Mouse (Mus musculus): ENCODE measurements around the gene Amer1.

Gene Amer1

GRCm38 (mm10) chrX:95444776-95445111 lies at the start of gene Amer1:
Gene Amer1 (minus strand): TSS chrX:95444872.
- DNase-seq = peak; percentile 94 to 95

DNA sequence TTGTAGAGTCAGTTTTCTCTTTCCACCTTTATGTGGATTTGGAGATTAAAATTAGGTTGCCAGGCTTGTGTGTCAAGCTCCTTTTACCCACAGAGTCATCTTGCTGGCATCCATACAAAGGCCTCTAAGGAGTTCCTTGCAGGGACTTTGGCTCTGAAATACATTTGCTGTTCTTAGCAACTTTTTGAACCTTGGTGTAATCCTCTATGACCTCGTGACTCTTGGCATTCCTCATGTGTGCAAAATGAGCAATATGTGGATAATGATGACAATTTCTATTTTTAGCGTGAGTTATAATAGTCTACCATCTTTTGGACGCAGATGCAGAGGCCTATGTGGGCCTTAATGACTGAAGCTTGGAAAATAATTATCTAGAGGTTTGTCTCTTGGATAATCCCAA lies 12.5 kb upstream of the Amer1 start:
- DNase-seq = peak; percentile 10 to 18

GRCm38 (mm10) chrX:95445866-95446265 lies 1.2 kb upstream of the Amer1 start:
- peak; percentile 75 to 79 for DNase-seq

- peak in 1 of 2 experiments; percentile 63 for DNase-seq
Observed at GRCm38 (mm10) chrX:95445141-95445540, 469 bp upstream of the Amer1 start.

DNA sequence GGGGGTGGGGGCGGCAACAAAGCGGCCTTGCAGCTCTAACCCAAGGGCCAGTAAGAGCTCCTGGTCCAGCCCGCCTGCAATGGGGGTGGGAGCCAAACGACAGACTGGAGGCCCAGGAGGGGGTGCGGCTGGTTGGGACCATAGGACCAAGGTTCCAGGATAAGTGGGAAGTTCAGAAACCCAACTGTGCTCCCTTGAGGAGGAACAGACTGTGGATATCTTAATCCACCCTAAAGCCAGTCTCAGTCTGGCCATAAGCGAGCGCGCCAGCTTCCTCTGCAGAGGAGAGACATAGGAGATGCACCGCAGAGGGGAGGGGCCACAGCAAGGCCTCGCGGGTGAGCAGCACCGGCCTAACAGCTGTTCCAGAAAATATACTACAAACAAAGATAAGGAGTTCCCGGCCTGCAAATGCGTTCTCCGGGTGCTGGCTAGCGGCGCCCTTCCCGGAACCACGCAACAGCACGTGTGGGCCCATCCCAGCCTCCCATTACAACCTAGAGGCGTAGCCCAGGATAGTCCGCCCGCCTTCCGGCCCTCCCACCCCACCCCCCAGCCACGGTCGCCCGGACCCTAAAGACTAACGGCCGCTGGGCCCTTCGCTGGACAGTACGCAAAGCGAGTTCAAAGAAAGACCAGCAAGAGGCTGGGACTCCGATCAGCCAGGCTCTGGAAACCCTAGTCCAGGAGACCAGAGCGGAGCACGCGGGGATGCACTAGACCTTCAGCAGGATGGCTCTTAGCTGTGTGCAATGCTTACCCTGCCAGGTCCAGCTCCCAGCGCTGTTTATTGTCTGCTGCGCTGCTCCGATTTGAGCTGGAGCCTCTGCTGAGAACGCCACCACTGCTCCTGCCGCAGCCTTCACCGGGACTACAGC lies 535 bp downstream of the Amer1 start:
- peak; percentile 5 to 38 for DNase-seq

GRCm38 (mm10) chrX:95443390-95443789 lies 1.3 kb downstream of the Amer1 start:
- no peak for DNase-seq

GRCm38 (mm10) chrX:95442261-95442660 lies 2.4 kb downstream of the Amer1 start:
- no peak for DNase-seq

GRCm38 (mm10) chrX:95441290-95441689 lies 3.4 kb downstream of the Amer1 start:
- no peak for DNase-seq

GRCm38 (mm10) chrX:95438491-95438890 lies 6.2 kb downstream of the Amer1 start:
- no peak for DNase-seq

DNA sequence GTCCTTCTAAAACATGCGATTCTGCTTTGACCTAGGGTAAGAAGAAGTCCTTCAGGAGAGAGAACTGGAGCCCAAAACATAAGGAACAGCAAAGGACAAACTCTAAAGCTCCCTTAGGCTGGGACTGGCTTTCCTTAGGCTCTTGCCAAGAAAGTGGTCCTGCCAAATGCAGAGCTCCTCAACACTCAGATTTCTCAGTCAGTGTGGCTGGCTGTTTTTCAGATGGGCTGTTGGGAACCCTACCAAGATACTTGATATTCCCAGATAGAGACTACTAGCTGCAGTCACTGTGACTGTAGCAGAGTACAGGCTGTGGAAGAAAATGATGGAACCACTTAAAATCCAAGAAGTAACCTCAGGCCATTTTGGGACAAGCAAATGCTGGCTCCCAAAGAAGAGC lies 7.4 kb downstream of the Amer1 start:
- DNase-seq = no peak

- DNase-seq = no peak
Observed at GRCm38 (mm10) chrX:95373101-95373500, 71.6 kb downstream of the Amer1 start.
